Mouse (Mus musculus) small intestine, adult 2 months (tissue): ENCODE data around the gene Sh3bgrl.

ENCODE experiments used
- CTCF ChIP-seq: fragments of 200-500 bp; IDR thresholded peaks from 2 replicates; pipeline ENCODE4 v1.5.1; 2012; ENCODE audit warnings: low read depth, mild to moderate bottlenecking, control low read depth, inconsistent platforms, low read length, moderate library complexity, mixed read lengths; ENCODE audit not compliant: insufficient replicate concordance, insufficient read length; ENCODE audit errors: extremely low read depth
- POLR2A ChIP-seq: fragments of 200-500 bp; IDR thresholded peaks from 2 replicates; pipeline ENCODE4 v1.6.1; 2012; ENCODE audit warnings: low read depth, mild to moderate bottlenecking, control low read depth, inconsistent platforms, low read length, moderate library complexity

DNA sequence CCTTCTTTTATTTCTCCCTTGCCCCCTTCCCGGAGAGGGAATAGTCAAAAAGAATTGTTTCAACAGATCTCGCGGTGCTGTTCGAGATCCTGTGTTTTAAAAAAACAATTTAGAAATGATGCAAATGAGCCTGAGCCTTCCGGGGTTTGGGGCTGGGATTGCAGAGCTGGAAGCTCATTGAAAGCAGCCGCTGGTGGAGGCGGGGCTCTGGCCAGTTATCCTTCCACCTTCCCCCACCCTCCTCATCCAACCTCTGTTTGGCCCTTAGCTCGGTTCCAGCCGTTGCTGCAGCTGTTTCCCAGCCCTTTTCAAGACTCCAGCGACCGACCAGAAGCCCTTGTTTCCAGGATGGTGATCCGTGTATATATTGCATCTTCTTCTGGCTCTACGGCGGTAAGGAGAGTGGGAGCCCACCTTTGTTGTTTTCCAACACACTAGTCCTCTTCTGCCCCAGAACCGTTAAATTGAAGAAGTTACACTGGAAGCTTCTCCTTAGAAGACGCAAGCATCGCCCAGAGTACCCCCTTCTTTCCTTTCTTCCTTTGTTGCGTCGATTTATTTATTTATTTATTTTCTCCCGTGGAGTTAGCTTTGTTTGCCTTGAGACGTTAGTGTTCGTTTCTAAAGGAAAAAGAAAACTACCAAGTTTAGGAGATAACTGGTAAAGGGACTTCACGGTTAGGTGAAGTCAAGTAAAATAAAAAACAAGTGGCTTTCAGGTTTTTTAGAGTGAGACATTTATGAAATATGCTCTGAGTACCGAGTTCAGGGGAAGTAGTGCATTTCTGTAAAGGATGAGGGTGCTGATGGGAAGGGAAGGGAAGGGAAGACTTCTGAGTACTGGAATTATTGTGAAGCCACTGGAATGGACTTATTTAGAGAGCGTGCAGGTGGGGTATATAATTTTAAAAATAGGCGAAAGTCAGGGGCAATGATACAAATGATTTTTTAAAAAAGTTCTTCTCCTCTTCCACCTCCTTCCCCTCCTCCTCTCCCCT, at the start of gene Sh3bgrl:
- TF ChIP-seq CTCF (no peak), POLR2A (peak; percentile 47; the same call in 1 of the 2 replicates)
